Mouse (Mus musculus) brain, embryonic 14.5 days (tissue): ENCODE measurements around the gene Pld3.

Experiments used
- CTCF ChIP-seq: fragments of 200-500 bp; IDR thresholded peaks from 2 replicates; pipeline ENCODE4 v1.5.1; 2012; ENCODE audit warnings: inconsistent platforms, mild to moderate bottlenecking, moderate library complexity, borderline replicate concordance; ENCODE audit not compliant: insufficient read depth, insufficient read length; ENCODE audit errors: extremely low read depth
- POLR2A ChIP-seq: fragments of 200-500 bp; IDR thresholded peaks from 2 replicates; pipeline ENCODE4 v1.6.1; 2012; ENCODE audit warnings: mild to moderate bottlenecking, inconsistent platforms, borderline replicate concordance; ENCODE audit not compliant: poor library complexity, insufficient read depth, insufficient read length, severe bottlenecking; ENCODE audit errors: extremely low read depth

DNA sequence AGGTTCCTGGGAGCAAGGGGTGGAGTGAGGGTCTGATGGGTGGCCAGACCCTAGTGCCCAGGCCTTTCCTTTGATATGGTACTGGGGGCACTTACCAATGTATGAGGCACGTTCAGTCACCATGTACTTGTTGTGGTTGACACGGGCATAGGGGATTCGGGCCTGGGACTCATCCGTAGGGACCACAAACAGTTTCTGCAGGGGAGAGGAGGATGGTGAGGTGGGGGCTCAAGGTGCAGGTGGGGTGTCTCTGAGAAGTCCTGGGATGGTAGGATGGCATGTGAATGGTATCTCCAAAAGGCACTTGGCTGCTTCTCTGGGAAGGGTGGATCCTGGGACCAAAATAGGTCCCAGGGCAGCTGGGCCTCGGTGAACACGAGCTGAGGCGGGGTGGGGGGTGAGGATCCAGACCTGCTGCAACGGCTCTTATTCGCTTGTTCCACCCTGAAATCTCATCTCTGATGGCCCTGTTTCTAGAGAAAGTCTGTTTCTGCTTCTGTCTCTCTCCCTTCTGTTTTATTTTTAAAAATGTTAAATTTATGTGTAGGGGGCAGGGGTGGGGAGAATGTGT is 20.5 kb downstream of the Pld3 start:
- TF ChIP-seq CTCF = no peak
- no peak for TF ChIP-seq POLR2A
